10 mouse cellular contexts compared by ENCODE assay signal in the genomic region with DNA sequence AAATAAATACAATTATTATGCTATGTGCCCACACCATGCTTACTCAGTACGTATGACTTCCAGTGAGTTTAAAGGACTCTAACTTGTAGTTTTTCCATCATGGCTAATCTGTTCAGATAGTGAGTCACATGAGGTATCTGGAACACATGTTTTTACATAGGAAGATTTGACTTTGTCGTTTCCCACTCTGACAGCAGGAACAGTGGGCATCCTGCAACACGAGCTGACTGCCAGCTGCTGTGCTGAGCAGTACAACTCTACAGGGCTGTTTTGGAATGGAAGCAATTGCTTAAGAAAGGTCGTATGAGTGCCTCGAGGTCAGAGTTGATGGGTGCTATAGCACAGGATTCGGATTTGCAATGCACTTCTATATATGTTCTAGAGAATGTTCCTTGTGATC.
"Had no signal": no experiment of that assay in that cellular context is flagged by ENCODE, and none has a peak within 500 bp of the region (broad histone marks: within the 10 kb centered on the region; RNA-seq: fewer than 3 reads in every experiment).

No protein-coding gene starts in this region.

- H3K4me2 ChIP-seq: kidney, embryonic 15.5 days; liver, embryonic 11.5 days; liver, embryonic 15.5 days; lung, embryonic 15.5 days; midbrain, embryonic 13.5 days; stomach, embryonic 15.5 days had no signal

- H3K4me1 ChIP-seq: kidney, embryonic 15.5 days; liver, embryonic 15.5 days; lung, embryonic 15.5 days; midbrain, embryonic 13.5 days; stomach, embryonic 15.5 days had no signal

- H3K4me3 ChIP-seq: kidney, embryonic 15.5 days; liver, embryonic 15.5 days; lung, embryonic 15.5 days; midbrain, embryonic 13.5 days; stomach, embryonic 15.5 days had no signal

- H3K9me3 ChIP-seq: kidney, embryonic 15.5 days; liver, embryonic 15.5 days; lung, embryonic 15.5 days; midbrain, embryonic 13.5 days; stomach, embryonic 15.5 days had no signal

- ATAC-seq: midbrain, embryonic 13.5 days had no signal

- H3K9ac ChIP-seq: kidney, embryonic 15.5 days; liver, embryonic 15.5 days; lung, embryonic 15.5 days; midbrain, embryonic 13.5 days; stomach, embryonic 15.5 days had no signal

- H3K27ac ChIP-seq: kidney, embryonic 15.5 days; liver, embryonic 15.5 days; lung, embryonic 15.5 days; midbrain, embryonic 13.5 days; stomach, embryonic 15.5 days had no signal

- H3K27me3 ChIP-seq: kidney, embryonic 15.5 days; liver, embryonic 15.5 days; lung, embryonic 15.5 days; midbrain, embryonic 13.5 days; stomach, embryonic 15.5 days had no signal

- DNase-seq: kidney, postnatal 14 days; left cerebral cortex, postnatal 4 days; right cerebral cortex, postnatal 14 days; thymus, postnatal 36 days had no signal
